Mouse (Mus musculus) testis, adult 2 months (tissue): ENCODE measurements around the gene Sfpq. TPM values are rescaled to one million over a fixed set of nuclear protein-coding genes. Genes with fewer than 3 reads are reported as not detected.

Experiments
- H3K27ac ChIP-seq: fragments of 200-500 bp; 2 replicates; pipeline ENCODE4 v1.5.1; 2012; ENCODE audit warnings: low read depth, low read length; ENCODE audit not compliant: control insufficient read depth, insufficient read depth
- H3K27me3 ChIP-seq: fragments of 200-500 bp; 2 replicates; pipeline ENCODE4 v1.6.1; 2012; ENCODE audit warnings: mild to moderate bottlenecking, low read length, moderate library complexity; ENCODE audit not compliant: control insufficient read depth, insufficient read depth
- H3K36me3 ChIP-seq: fragments of 200-500 bp; 2 replicates; pipeline ENCODE4 v1.6.1; 2012; ENCODE audit warnings: mild to moderate bottlenecking, low read length; ENCODE audit not compliant: control insufficient read depth, insufficient read depth
- H3K4me1 ChIP-seq: fragments of 200-500 bp; 2 replicates; pipeline ENCODE4 v1.6.1; 2012; ENCODE audit warnings: low read length; ENCODE audit not compliant: control insufficient read depth, insufficient read depth
- H3K4me3 ChIP-seq: fragments of 200-500 bp; 2 replicates; pipeline ENCODE4 v1.5.1; 2012; ENCODE audit warnings: low read depth, mild to moderate bottlenecking, low read length, moderate library complexity, mixed read lengths; ENCODE audit not compliant: control insufficient read depth
- CTCF ChIP-seq: fragments of 200-500 bp; IDR thresholded peaks from 2 replicates; pipeline ENCODE4 v1.5.1; 2012; ENCODE audit warnings: low read depth, mild to moderate bottlenecking, inconsistent platforms, low read length, moderate library complexity; ENCODE audit not compliant: control insufficient read depth, insufficient read depth, insufficient replicate concordance
- POLR2A ChIP-seq: fragments of 200-500 bp; IDR thresholded peaks from 2 replicates; pipeline ENCODE4 v1.6.1; 2012; ENCODE audit warnings: low read depth, mild to moderate bottlenecking, inconsistent platforms, low read length, moderate library complexity; ENCODE audit not compliant: control insufficient read depth
- polyA plus RNA-seq: library from polyadenylated mRNA; depleted of rRNA; stranded (reverse); fragments of >200 nt; gene quantifications from 2 replicates; pipeline ENCODE4 v1.2.3, GENCODE M21; 2012

Gene Sfpq
- polyA plus RNA-seq, 1 experiment: 24.5 TPM

DNA sequence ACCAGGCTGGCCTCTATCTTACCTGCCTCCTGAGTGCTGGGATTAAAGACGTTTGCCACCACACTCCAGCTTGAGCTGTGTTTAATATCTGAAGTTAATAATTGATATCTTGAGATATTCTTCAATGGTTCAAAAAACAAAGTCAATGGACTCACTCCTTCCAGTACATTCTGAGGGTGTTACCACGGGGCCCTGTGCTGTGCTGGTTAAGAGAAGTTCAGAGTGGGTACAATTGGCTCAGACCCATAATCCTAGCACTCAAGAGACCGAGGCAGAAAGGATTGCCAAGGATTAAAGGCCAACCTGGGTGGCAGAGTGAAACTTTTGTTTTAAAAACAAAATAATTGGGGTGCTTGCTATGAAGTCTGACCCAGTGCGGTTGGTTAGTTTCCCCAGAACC is 4.8 kb upstream of the Sfpq start:
- no peaks in the 10 kb centered on the region for H3K36me3 ChIP-seq
- H3K4me3 ChIP-seq: no peak overlapping the region
- no peaks in the 10 kb centered on the region for H3K27me3 ChIP-seq
- H3K4me1 ChIP-seq: no peaks in the 10 kb centered on the region
- TF ChIP-seq CTCF (no peak), POLR2A (no peak)
- no peak overlapping the region for H3K27ac ChIP-seq

DNA sequence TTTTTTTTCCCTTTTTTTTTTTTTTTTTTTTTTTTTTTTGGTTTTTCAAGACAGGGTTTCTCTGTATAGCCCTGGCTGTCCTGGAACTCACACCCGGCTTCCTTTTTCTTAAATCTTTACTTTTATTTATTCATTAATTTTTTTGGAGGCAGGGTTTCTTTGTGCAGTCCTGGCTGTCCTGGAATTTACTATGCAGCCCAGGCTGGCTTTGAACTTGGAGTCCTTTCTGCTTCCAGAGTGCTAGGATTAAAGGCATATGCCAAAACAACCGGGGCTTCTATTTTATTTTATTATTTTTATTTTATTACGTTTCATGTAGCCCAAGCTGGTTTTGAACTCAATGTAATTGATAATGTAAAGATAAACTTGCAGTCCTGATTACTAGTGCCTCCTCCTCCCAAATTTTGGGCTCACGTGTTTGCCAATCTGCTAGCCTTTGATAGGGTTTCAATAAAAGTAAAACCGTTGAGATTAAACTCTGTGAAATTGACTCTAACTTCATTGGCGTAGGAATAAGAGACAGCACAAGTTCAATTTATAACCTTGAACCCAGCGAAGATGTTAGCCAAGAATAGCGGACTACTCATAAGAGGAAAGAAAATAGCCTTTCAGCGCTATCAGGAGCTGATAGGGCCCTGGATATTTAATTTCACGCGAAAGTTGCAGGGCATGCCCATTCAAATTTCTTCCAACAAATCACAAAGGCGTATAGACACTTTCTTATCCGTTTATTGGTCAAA is 543 bp upstream of the Sfpq start:
- Histone ChIP-seq H3K27ac (peak overlapping the region; percentile 36; the same call in 1 of the 2 replicates), H3K36me3 (peaks cover 8% of the 10 kb centered on the region), H3K4me3 (peak overlapping the region; percentile 68; the same call in 1 of the 2 replicates), H3K4me1 (peaks cover 2% of the 10 kb centered on the region; the same call in 1 of the 2 replicates), H3K27me3 (no peaks in the 10 kb centered on the region)
- TF ChIP-seq CTCF: no peak
- no peak for TF ChIP-seq POLR2A

DNA sequence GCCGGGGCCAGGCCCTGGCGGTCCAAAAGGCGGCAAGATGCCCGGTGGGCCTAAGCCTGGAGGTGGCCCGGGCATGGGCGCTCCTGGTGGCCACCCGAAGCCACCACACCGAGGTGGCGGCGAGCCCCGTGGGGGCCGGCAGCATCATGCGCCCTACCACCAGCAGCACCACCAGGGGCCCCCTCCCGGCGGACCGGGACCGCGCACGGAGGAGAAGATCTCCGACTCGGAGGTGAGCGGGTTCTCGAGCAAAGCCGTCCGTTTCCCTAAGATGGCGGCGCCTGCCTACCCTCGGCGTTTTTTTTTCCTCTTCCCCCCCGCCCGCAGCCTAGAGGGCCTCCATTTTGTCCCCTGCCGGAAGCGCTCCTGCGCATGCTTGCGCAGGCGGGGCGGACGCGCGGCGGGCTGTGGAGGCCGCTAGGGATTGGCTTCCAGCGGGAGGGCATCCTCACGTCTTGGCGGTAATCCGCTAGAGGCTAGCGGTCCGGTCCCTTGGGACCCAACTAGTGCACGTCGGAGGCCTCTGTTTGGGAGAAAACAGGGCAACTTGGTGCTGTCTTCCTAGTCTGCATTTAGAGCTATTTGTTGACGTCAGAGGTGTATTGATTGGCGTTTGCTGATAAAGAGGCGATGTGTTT is 984 bp downstream of the Sfpq start:
- no peak; the same call in 1 of the 2 replicates for TF ChIP-seq CTCF
- no peak for TF ChIP-seq POLR2A
- no peaks in the 10 kb centered on the region for H3K27me3 ChIP-seq
- H3K36me3 ChIP-seq: peaks cover 10% of the 10 kb centered on the region
- H3K4me1 ChIP-seq: peaks cover 2% of the 10 kb centered on the region; the same call in 1 of the 2 replicates
- H3K4me3 ChIP-seq: peak overlapping the region; percentile 100
- H3K27ac ChIP-seq: peak overlapping the region; percentile 99

DNA sequence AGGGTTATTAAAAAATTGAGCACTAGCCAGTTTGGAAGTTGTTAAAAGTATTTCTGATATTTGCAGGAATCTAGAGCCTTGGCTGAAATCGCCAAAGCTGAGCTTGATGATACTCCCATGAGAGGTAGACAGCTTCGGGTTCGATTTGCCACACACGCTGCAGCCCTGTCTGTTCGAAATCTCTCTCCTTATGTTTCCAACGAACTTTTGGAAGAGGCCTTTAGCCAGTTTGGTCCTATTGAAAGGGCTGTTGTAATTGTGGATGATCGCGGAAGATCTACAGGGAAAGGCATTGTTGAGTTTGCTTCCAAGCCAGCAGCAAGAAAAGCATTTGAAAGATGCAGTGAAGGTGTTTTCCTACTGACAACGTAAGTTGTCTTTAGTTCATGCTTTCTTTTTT is 2.1 kb downstream of the Sfpq start:
- no peak for TF ChIP-seq POLR2A
- TF ChIP-seq CTCF: no peak
- Histone ChIP-seq H3K36me3 (peaks cover 13% of the 10 kb centered on the region), H3K27me3 (no peaks in the 10 kb centered on the region), H3K4me3 (peak overlapping the region; percentile 100), H3K27ac (peak overlapping the region; percentile 39; the same call in 1 of the 2 replicates), H3K4me1 (peaks cover 2% of the 10 kb centered on the region; the same call in 1 of the 2 replicates)

DNA sequence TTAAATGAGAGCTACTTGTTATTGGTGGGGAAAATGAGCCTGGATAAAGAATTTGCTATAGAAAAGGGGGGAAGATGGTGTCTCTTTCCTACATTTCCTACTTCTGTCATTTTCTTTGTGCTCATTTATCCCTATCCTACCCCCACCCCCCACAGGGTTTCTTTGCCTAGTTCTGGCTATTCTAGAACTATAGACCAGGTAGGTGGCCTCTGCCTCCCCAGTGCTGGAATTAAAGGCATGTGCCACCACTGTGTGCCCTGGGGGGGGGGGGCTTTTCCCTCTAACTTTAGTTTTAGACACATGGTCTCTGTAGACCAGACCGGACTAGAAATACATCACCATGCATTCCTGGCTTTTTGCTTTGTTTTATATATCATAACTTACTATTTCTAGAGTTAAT is 3.1 kb downstream of the Sfpq start:
- no peaks in the 10 kb centered on the region for H3K27me3 ChIP-seq
- TF ChIP-seq POLR2A: no peak
- no peak for TF ChIP-seq CTCF
- H3K36me3 ChIP-seq: peaks cover 13% of the 10 kb centered on the region
- peaks cover 2% of the 10 kb centered on the region; the same call in 1 of the 2 replicates for H3K4me1 ChIP-seq
- H3K4me3 ChIP-seq: no peak overlapping the region
- no peak overlapping the region for H3K27ac ChIP-seq

DNA sequence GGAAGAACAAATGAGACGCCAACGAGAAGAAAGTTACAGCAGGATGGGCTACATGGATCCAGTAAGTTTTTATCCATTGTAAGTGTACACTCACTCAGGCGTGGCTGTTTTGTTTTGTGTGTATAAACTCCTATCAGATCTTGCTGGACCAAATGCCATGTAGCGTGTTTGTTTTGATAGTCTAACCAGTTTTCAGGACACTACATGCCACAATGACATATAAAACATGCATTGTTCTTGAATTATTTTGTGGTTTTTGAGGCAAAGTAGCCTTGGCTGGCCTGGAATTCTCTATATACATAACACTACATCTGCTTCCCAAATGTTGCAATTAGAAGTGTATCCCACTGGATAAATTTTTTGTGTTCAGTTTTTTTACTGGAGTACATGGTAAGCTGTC is 5.7 kb downstream of the Sfpq start:
- Histone ChIP-seq H3K4me3 (no peak overlapping the region), H3K36me3 (peaks cover 13% of the 10 kb centered on the region), H3K27ac (no peak overlapping the region), H3K4me1 (peaks cover 2% of the 10 kb centered on the region; the same call in 1 of the 2 replicates), H3K27me3 (no peaks in the 10 kb centered on the region)
- TF ChIP-seq POLR2A (no peak), CTCF (no peak)
